Mouse (Mus musculus) spleen, postnatal 0 days (tissue): Measurements from ENCODE around the gene Bicd1. TPM values are rescaled to one million over a fixed set of nuclear protein-coding genes. Genes with fewer than 3 reads are reported as not detected.

Source experiments
- polyA plus RNA-seq: library from polyadenylated mRNA; unstranded; fragments of >200 nt; fragmentation: Nextera tagmentation; extraction: Ambion mirVana; gene quantifications from 2 replicates; pipeline ENCODE4 v1.2.1, GENCODE M21; 2015

Bicd1 gene
- polyA plus RNA-seq = 1.4 and 1.5 TPM in 2 replicates

DNA sequence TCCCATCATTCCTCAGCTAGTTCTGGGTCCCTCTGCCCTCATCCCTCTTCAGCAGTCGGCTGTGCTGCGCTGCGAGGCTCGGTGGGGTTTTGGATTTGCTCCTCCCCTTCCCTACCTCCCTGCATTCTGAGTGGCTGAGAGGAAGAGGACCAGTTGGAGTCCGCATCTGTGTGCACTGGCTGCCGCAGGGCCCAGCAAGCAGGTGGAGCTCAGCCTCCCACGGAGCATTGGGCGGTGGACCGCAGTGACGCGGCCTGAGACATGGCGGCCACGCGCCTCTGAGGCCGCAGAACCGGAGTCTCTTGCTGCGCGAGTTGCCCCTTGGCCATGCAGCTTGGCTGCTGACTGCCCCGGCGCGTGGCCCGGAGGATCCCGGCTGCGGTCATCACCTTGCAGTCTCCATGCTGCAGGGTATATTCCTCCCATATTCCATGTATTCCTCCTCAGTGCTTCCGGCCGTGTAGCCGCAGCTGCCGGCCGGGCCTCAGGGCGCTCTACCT, at the start of gene Bicd1:
Gene Bicd1 (plus strand): TSS at position 54 of the 500 bp plus-strand sequence.

Other genes starting within 250 kb of the Bicd1 start
- gene Amn1, start 220.2 kb upstream of the Bicd1 start, polyA plus RNA-seq = 11.6 and 12.8 TPM in 2 replicates
- gene Resf1, start 99.5 kb upstream of the Bicd1 start, polyA plus RNA-seq = 45.2 and 59.3 TPM in 2 replicates